Mouse (Mus musculus) thymus, adult 18-20 months (tissue): ENCODE results near the gene Adamts20.
A peak's percentile ranks its signal among the peaks of the same experiment; 100 is the strongest.

ENCODE experiments used
- DNase-seq, 2 experiments: peaks; one replicate each; pipeline ENCODE4 v3.0.0; 2022; ENCODE audit warnings: mixed read lengths in 2 of 2

The Adamts20 gene

GRCm38 (mm10) chr15:94334586-94334985 is 130.6 kb downstream of the Adamts20 start:
- no peak for DNase-seq

- DNase-seq: no peak
Observed at GRCm38 (mm10) chr15:94326626-94327025, 138.6 kb downstream of the Adamts20 start.

- DNase-seq: no peak
Observed at GRCm38 (mm10) chr15:94325509-94326181, 139.6 kb downstream of the Adamts20 start.

GRCm38 (mm10) chr15:94316171-94316570 is 149.0 kb downstream of the Adamts20 start:
- DNase-seq: no peak

- DNase-seq: no peak
Observed at GRCm38 (mm10) chr15:94309689-94310088, 155.5 kb downstream of the Adamts20 start.

- DNase-seq: no peak
Observed at GRCm38 (mm10) chr15:94307888-94308287, 157.3 kb downstream of the Adamts20 start.

- no peak for DNase-seq
Observed at GRCm38 (mm10) chr15:94303151-94303550, 162.1 kb downstream of the Adamts20 start.

GRCm38 (mm10) chr15:94294084-94294483 is 171.1 kb downstream of the Adamts20 start:
- DNase-seq: no peak

- DNase-seq: no peak
Observed at GRCm38 (mm10) chr15:94288015-94288414, 177.2 kb downstream of the Adamts20 start.

- DNase-seq: no peak
Observed at GRCm38 (mm10) chr15:94287495-94287894, 177.7 kb downstream of the Adamts20 start.

- no peak for DNase-seq
Observed at GRCm38 (mm10) chr15:94276418-94276817, 188.8 kb downstream of the Adamts20 start.

- peak; percentile 26 to 38 for DNase-seq
Observed at GRCm38 (mm10) chr15:94265630-94266029, 199.6 kb downstream of the Adamts20 start.

GRCm38 (mm10) chr15:94264497-94264879 is 200.7 kb downstream of the Adamts20 start:
- no peak for DNase-seq

- no peak for DNase-seq
Observed at GRCm38 (mm10) chr15:94263866-94264496, 201.2 kb downstream of the Adamts20 start.

- no peak for DNase-seq
Observed at GRCm38 (mm10) chr15:94263241-94263640, 202.0 kb downstream of the Adamts20 start.

GRCm38 (mm10) chr15:94259497-94259896 is 205.7 kb downstream of the Adamts20 start:
- DNase-seq: no peak

- DNase-seq: no peak
Observed at GRCm38 (mm10) chr15:94255538-94255937, 209.7 kb downstream of the Adamts20 start.

GRCm38 (mm10) chr15:94254861-94255516 is 210.2 kb downstream of the Adamts20 start:
- DNase-seq: peak in 1 of 2 experiments; percentile 11

- DNase-seq: no peak
Observed at GRCm38 (mm10) chr15:94254091-94254860, 210.9 kb downstream of the Adamts20 start.

GRCm38 (mm10) chr15:94252962-94253712 is 212.1 kb downstream of the Adamts20 start:
- no peak for DNase-seq

- DNase-seq: no peak
Observed at GRCm38 (mm10) chr15:94249766-94250165, 215.5 kb downstream of the Adamts20 start.

GRCm38 (mm10) chr15:94248386-94248785 is 216.8 kb downstream of the Adamts20 start:
- no peak for DNase-seq
